In the genomic region with DNA sequence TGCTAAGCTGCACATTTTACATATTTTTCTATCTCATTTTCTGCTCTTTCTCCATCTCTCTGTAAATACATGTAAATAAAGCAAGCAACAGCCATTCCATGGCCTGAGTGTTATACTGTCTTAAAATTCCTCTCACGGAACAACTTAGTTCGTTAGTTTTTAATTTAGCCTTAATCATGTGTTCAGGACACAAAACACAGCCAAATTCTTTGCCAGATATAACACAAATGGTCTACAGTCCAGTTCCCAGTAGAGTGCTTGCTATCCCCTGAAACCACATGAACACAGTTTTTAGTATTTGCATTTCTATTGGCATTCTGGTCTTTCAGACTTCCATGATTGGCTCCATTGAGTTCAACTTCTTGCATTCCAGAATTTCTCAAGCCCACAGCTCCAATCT, we compare ENCODE assay signal across 21 mouse cellular contexts. TPM values are rescaled to one million over a fixed set of nuclear protein-coding genes. Genes with fewer than 3 reads are reported as not detected.
"Had no signal": no experiment of that assay in that cellular context is flagged by ENCODE, and none has a peak within 500 bp of the region (broad histone marks: within the 10 kb centered on the region; RNA-seq: fewer than 3 reads in every experiment).

No protein-coding gene starts in this region.

- DNase-seq: lung, adult 18-20 months; lung, embryonic 14.5 days; lung, postnatal 10 days; lung, postnatal 4 days; midbrain, embryonic 14.5 days; retina, postnatal 1 day; right cerebral cortex, adult 18-20 months; right cerebral cortex, postnatal 25 days; right cerebral cortex, postnatal 4 days; spleen, adult 18-20 months; thymus, adult 18-20 months; thymus, postnatal 14 days; thymus, postnatal 36 days had no signal

- H3K27me3 ChIP-seq: midbrain, embryonic 12.5 days; neural tube, embryonic 13.5 days; neural tube, embryonic 15.5 days had no signal

- H3K36me3 ChIP-seq: midbrain, embryonic 10.5 days; midbrain, embryonic 12.5 days; neural tube, embryonic 13.5 days; neural tube, embryonic 15.5 days had no signal

- H3K27ac ChIP-seq: midbrain, embryonic 10.5 days; midbrain, embryonic 12.5 days; neural tube, embryonic 13.5 days; neural tube, embryonic 15.5 days had no signal

- ATAC-seq: midbrain, embryonic 16.5 days had no signal

- H3K9me3 ChIP-seq: midbrain, embryonic 10.5 days; midbrain, embryonic 12.5 days; neural tube, embryonic 13.5 days; neural tube, embryonic 15.5 days had no signal

- H3K4me3 ChIP-seq: midbrain, embryonic 10.5 days; midbrain, embryonic 12.5 days; myocyte; neural tube, embryonic 13.5 days; neural tube, embryonic 15.5 days had no signal

- H3K9ac ChIP-seq: lung, embryonic 14.5 days; midbrain, embryonic 12.5 days; neural tube, embryonic 13.5 days; neural tube, embryonic 15.5 days had no signal

- H3K4me2 ChIP-seq: lung, embryonic 14.5 days; midbrain, embryonic 12.5 days; neural tube, embryonic 13.5 days; neural tube, embryonic 15.5 days had no signal

- H3K4me1 ChIP-seq: midbrain, embryonic 10.5 days; midbrain, embryonic 12.5 days; neural tube, embryonic 13.5 days; neural tube, embryonic 15.5 days had no signal

RNA-seq across cellular contexts. Expression of a gene that starts 4.8 kb away (rescaled TPM):
- total RNA-seq: megakaryocyte, adult 5-6 weeks; megakaryocyte-erythroid progenitor cell, adult 5-6 weeks had no signal
- polyA plus RNA-seq: midbrain, embryonic 10.5 days; myocyte had no signal
